Mouse (Mus musculus): Measurements from ENCODE around the gene Ip6k1.

DNA sequence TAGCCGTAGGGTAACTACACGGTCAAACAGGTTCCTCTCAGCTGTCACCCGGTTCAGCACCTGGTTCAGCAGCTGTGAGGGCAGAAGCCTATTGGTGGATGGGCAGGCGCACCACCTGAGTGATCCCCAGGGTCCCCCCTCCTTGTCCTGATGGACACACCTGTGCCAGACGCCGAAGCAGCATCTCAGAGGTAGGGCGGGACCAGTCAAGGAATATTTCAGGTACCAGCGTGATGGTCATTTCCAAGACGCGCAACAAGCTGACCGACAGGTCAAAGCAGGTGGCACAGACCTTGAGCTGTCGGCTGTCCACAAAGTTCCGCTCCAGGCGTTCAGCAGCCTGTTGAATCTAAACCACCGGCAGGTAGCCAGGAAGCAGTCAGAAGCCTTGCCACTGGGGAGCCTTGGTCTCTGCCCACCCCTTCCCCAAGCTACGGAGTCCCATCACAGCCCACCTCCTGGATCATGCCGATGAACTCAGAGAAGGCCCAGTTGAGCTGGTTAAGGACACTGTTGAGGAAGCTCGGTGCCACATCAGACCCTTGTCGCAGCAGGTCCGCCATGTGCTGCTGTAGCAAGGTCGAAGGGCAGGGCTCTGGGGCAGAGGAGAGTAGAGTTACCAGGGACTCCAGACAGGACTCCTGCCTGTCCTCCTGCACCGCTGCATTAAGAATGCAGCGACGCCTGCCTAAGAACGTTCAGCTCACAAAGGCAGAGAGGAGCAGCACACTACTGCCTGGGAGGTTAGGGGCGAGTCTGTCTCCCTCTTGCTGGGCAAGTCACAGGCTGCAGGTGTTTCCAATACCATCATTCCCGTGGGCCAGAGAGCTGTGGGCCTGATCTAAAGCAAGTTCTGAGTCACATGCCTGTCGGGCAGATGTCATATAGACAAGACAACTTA is 54.3 kb downstream of the Ip6k1 start:
- no peak for TF ChIP-seq CTCF (IDR thresholded peaks at IDR 0.05; ENCODE audit: low read depth, low read length)
- no peak for TF ChIP-seq POLR2AphosphoS5 (IDR thresholded peaks at IDR 0.05; ENCODE audit: insufficient replicate concordance, low read depth, low read length)
- TF ChIP-seq TAL1 (conservative IDR thresholded peaks at IDR 0.05; ENCODE audit: low read depth, low read length), result no peak

All from G1E (cell line).